Mouse (Mus musculus) E14TG2a.4 (cell line): Measurements from ENCODE around the gene Ppm1h.

Experiments
- H3K27me3 ChIP-seq: 2 replicates; pipeline ENCODE4 v1.6.1; 2014; ENCODE audit warnings: low read length, control low read depth; ENCODE audit not compliant: insufficient read depth
- H3K36me3 ChIP-seq: 2 replicates; pipeline ENCODE4 v1.6.1; 2014; ENCODE audit warnings: low read length, control low read depth; ENCODE audit not compliant: insufficient read depth
- H3K4me1 ChIP-seq: replicated peaks from 2 replicates; pipeline ENCODE4 v1.6.1; 2014; ENCODE audit warnings: low read depth, low read length, control low read depth
- H3K4me3 ChIP-seq: replicated peaks from 2 replicates; pipeline ENCODE4 v1.5.1; 2014; ENCODE audit warnings: mild to moderate bottlenecking, low read length
- H3K9me3 ChIP-seq: 2 replicates; pipeline ENCODE4 v1.6.1; 2014; ENCODE audit warnings: low read length, control low read depth
- CTCF ChIP-seq: conservative IDR thresholded peaks from 2 replicates; pipeline ENCODE4 v1.5.1; 2014; ENCODE audit warnings: low read length
- NANOG ChIP-seq: IDR thresholded peaks from 2 replicates; pipeline ENCODE4 v1.6.1; 2014; ENCODE audit warnings: borderline replicate concordance, low read length, mixed read lengths
- POU5F1 ChIP-seq: IDR thresholded peaks from 2 replicates; pipeline ENCODE4 v1.6.1; 2014; ENCODE audit warnings: low read length, borderline replicate concordance

Gene Ppm1h

GRCm38 (mm10) chr10:122728172-122728571, 49.6 kb downstream of the Ppm1h start:
- no peaks in the 10 kb centered on the region for H3K4me1 ChIP-seq
- H3K36me3 ChIP-seq, result no peaks in the 10 kb centered on the region
- no peak overlapping the region for H3K4me3 ChIP-seq
- TF ChIP-seq POU5F1, result no peak
- TF ChIP-seq NANOG, result no peak
- TF ChIP-seq CTCF, result no peak
- H3K9me3 ChIP-seq, result peaks cover 8% of the 10 kb centered on the region
- H3K27me3 ChIP-seq, result no peaks in the 10 kb centered on the region

GRCm38 (mm10) chr10:122732146-122732545, 53.6 kb downstream of the Ppm1h start:
- no peak overlapping the region for H3K4me3 ChIP-seq
- H3K27me3 ChIP-seq, result no peaks in the 10 kb centered on the region
- peaks cover 8% of the 10 kb centered on the region for H3K9me3 ChIP-seq
- TF ChIP-seq POU5F1 (no peak), CTCF (no peak), NANOG (no peak)
- H3K4me1 ChIP-seq, result no peaks in the 10 kb centered on the region
- H3K36me3 ChIP-seq, result no peaks in the 10 kb centered on the region

- H3K36me3 ChIP-seq, result no peaks in the 10 kb centered on the region
- H3K4me1 ChIP-seq, result no peaks in the 10 kb centered on the region
- no peak for TF ChIP-seq POU5F1
- no peak for TF ChIP-seq CTCF
- H3K4me3 ChIP-seq, result no peak overlapping the region
- H3K9me3 ChIP-seq, result peaks cover 8% of the 10 kb centered on the region
- no peaks in the 10 kb centered on the region for H3K27me3 ChIP-seq
These were observed 56.0 kb downstream of the Ppm1h start for GRCm38 (mm10) chr10:122734521-122734920.

GRCm38 (mm10) chr10:122735284-122735784, 56.8 kb downstream of the Ppm1h start:
- no peak overlapping the region for H3K4me3 ChIP-seq
- H3K9me3 ChIP-seq, result peaks cover 8% of the 10 kb centered on the region
- no peaks in the 10 kb centered on the region for H3K4me1 ChIP-seq
- no peaks in the 10 kb centered on the region for H3K27me3 ChIP-seq
- no peaks in the 10 kb centered on the region for H3K36me3 ChIP-seq
- TF ChIP-seq NANOG (no peak), CTCF (no peak), POU5F1 (no peak)

- Histone ChIP-seq H3K4me1 (no peaks in the 10 kb centered on the region), H3K4me3 (no peak overlapping the region), H3K36me3 (no peaks in the 10 kb centered on the region), H3K9me3 (no peaks in the 10 kb centered on the region), H3K27me3 (no peaks in the 10 kb centered on the region)
- TF ChIP-seq CTCF, result no peak
- TF ChIP-seq NANOG, result no peak
- no peak for TF ChIP-seq POU5F1
These were observed 58.3 kb downstream of the Ppm1h start for GRCm38 (mm10) chr10:122736835-122737234.

GRCm38 (mm10) chr10:122738526-122738925, 60.0 kb downstream of the Ppm1h start:
- Histone ChIP-seq H3K9me3 (no peaks in the 10 kb centered on the region), H3K4me3 (no peak overlapping the region), H3K36me3 (no peaks in the 10 kb centered on the region), H3K27me3 (no peaks in the 10 kb centered on the region), H3K4me1 (no peaks in the 10 kb centered on the region)
- TF ChIP-seq NANOG, result no peak
- no peak for TF ChIP-seq CTCF
- TF ChIP-seq POU5F1, result no peak

GRCm38 (mm10) chr10:122739037-122739436, 60.5 kb downstream of the Ppm1h start:
- TF ChIP-seq NANOG (no peak), POU5F1 (no peak), CTCF (no peak)
- no peaks in the 10 kb centered on the region for H3K27me3 ChIP-seq
- H3K4me1 ChIP-seq, result no peaks in the 10 kb centered on the region
- H3K9me3 ChIP-seq, result no peaks in the 10 kb centered on the region
- H3K4me3 ChIP-seq, result no peak overlapping the region
- no peaks in the 10 kb centered on the region for H3K36me3 ChIP-seq

GRCm38 (mm10) chr10:122740117-122740516, 61.6 kb downstream of the Ppm1h start:
- no peaks in the 10 kb centered on the region for H3K9me3 ChIP-seq
- H3K4me1 ChIP-seq, result no peaks in the 10 kb centered on the region
- TF ChIP-seq CTCF (no peak), POU5F1 (no peak), NANOG (no peak)
- H3K36me3 ChIP-seq, result no peaks in the 10 kb centered on the region
- H3K4me3 ChIP-seq, result no peak overlapping the region
- H3K27me3 ChIP-seq, result no peaks in the 10 kb centered on the region

GRCm38 (mm10) chr10:122741191-122741590, 62.6 kb downstream of the Ppm1h start:
- no peak for TF ChIP-seq POU5F1
- no peak for TF ChIP-seq NANOG
- no peak for TF ChIP-seq CTCF
- Histone ChIP-seq H3K36me3 (no peaks in the 10 kb centered on the region), H3K4me1 (no peaks in the 10 kb centered on the region), H3K4me3 (no peak overlapping the region), H3K9me3 (no peaks in the 10 kb centered on the region), H3K27me3 (no peaks in the 10 kb centered on the region)
